Mouse (Mus musculus) spleen, postnatal 4 days (tissue): ENCODE data around the gene Rbpjl.
A peak's percentile ranks its signal among the peaks of the same experiment; 100 is the strongest.

Source experiments
- DNase-seq, 2 experiments: peaks; one replicate each; pipeline ENCODE4 v3.0.0; 2022; ENCODE audit warnings: low spot score in 2 of 2

Rbpjl gene

GRCm38 (mm10) chr2:164429881-164430615 lies 27.1 kb downstream of the Rbpjl start:
- DNase-seq: no peak

- no peak for DNase-seq
Observed at GRCm38 (mm10) chr2:164430697-164431096, 27.8 kb downstream of the Rbpjl start.

GRCm38 (mm10) chr2:164431676-164432465 lies 28.9 kb downstream of the Rbpjl start:
- DNase-seq: no peak

- no peak for DNase-seq
Observed at GRCm38 (mm10) chr2:164432541-164433191, 29.7 kb downstream of the Rbpjl start.

GRCm38 (mm10) chr2:164433278-164433895 lies 30.4 kb downstream of the Rbpjl start:
- no peak for DNase-seq

- no peak for DNase-seq
Observed at GRCm38 (mm10) chr2:164434681-164435080, 31.7 kb downstream of the Rbpjl start.

GRCm38 (mm10) chr2:164435216-164436090 lies 32.5 kb downstream of the Rbpjl start:
- no peak for DNase-seq

GRCm38 (mm10) chr2:164436215-164436913 lies 33.4 kb downstream of the Rbpjl start:
- no peak for DNase-seq

GRCm38 (mm10) chr2:164436961-164437360 lies 34.0 kb downstream of the Rbpjl start:
- no peak for DNase-seq

GRCm38 (mm10) chr2:164437710-164438109 lies 34.8 kb downstream of the Rbpjl start:
- no peak for DNase-seq

GRCm38 (mm10) chr2:164438257-164438656 lies 35.3 kb downstream of the Rbpjl start:
- no peak for DNase-seq

GRCm38 (mm10) chr2:164439001-164439421 lies 36.1 kb downstream of the Rbpjl start:
- no peak for DNase-seq

- DNase-seq: no peak
Observed at GRCm38 (mm10) chr2:164440314-164440713, 37.4 kb downstream of the Rbpjl start.

GRCm38 (mm10) chr2:164441155-164441554 lies 38.2 kb downstream of the Rbpjl start:
- peak; percentile 55 to 73 for DNase-seq

GRCm38 (mm10) chr2:164441731-164442130 lies 38.8 kb downstream of the Rbpjl start:
- DNase-seq: no peak

- DNase-seq: no peak
Observed at GRCm38 (mm10) chr2:164442315-164443050, 39.5 kb downstream of the Rbpjl start.

- DNase-seq: peak; percentile 69 to 87
Observed at GRCm38 (mm10) chr2:164443051-164443437, 40.1 kb downstream of the Rbpjl start.

- no peak for DNase-seq
Observed at GRCm38 (mm10) chr2:164443460-164444000, 40.6 kb downstream of the Rbpjl start, which contains the start of gene Sdc4. TSS of gene Sdc4 (minus strand) at chr2:164443887.

- DNase-seq: no peak
Observed at GRCm38 (mm10) chr2:164444701-164445100, 41.8 kb downstream of the Rbpjl start.
